Mouse (Mus musculus) liver, embryonic 14.5 days (tissue): ENCODE data around the gene Sprn.

Source experiments
- CTCF ChIP-seq: IDR thresholded peaks from 2 replicates; pipeline ENCODE4 v1.5.1; 2016; ENCODE audit warnings: antibody characterized with exemption, low read depth, control low read depth
- EP300 ChIP-seq: IDR thresholded peaks from 2 replicates; pipeline ENCODE4 v1.6.1; 2016; ENCODE audit warnings: antibody characterized with exemption, low read depth

DNA sequence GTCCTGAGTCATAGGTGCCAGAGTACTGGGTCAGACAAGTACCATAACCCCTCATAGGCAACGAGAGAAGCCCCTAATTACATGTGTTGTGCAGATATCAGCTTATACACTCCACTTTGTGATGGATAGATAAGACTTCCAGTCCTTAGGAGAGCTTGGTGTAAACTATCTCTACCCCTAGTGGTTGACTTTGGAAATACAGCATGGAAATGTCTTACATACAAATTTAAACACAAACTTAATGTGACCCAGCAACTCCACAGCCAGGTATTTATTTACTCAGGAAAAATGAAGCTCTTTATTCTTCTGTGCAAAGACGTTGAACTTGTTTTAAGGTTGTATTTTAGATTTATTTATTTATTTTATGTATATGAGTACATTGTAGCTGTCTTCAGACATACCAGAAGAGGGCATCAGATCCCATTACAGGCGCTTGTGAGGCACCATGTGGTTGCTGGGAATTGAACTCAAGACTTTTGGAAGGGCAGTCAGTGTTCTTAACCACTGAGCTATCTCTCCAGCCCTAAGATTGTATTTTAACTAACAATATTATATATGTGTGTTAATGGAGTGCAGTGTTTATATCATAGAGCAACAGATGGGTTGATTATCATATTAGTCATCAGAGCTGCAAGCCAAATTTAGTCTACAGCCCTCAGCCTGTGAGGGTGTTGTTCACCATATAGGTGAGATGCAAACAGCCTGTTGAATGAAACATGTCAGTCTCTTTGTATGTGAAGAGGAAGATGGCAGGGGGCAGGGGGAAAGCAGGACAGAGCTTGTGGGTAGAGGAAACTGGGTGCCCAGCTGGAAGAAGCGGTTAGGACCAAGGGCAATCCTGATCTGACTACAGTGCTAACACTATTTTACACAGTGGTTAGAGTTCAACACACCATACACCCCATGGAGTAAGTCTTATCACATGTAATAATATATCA, 34.0 kb upstream of the Sprn start:
- TF ChIP-seq CTCF (peak; percentile 51; the same call in 1 of the 2 replicates), EP300 (no peak)
